Mouse (Mus musculus): ENCODE data around the gene Fgfr2. TPM values are rescaled to one million over a fixed set of nuclear protein-coding genes. Genes with fewer than 3 reads are reported as not detected.

Fgfr2 gene
- total RNA-seq, 1 experiment, result 37.5 TPM

DNA sequence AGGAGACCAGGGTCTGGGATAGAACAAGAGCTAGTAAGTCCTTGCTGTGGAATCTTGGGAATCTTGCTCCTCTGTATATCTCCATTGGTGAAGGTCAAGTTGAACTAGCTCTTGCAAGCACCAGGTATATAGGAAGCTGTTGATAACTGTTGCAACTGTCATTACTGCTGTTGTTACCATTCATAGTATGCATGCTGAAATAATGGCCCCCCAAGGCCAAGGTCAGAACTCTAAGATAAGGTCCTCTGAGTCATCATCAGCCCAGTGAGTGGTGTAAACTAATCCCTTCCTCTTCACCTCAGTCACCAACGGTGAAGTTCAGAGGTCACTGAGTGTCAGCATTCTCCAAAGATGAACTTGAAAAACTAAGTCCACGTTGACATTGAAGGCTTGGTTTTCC, 710.6 kb downstream of the Fgfr2 start:
- H3K9ac ChIP-seq (ENCODE audit: insufficient read depth, low read depth, low read length, poor library complexity, severe bottlenecking), result no peak overlapping the region
- no peak overlapping the region for H3K27ac ChIP-seq (ENCODE audit: insufficient read depth, low read depth, low read length, poor library complexity, severe bottlenecking)
- no peak for DNase-seq (ENCODE audit: low read depth, low spot score)
- H3K4me3 ChIP-seq (ENCODE audit: insufficient read depth in 1 of 2, low read depth in 1 of 2, low read length in 2 of 2, poor library complexity in 1 of 2, severe bottlenecking in 1 of 2), result no peak overlapping the region
- H3K36me3 ChIP-seq (ENCODE audit: control insufficient read depth, insufficient read depth, low read length, poor library complexity, severe bottlenecking), result no peaks in the 10 kb centered on the region
- no peak for TF ChIP-seq HCFC1 (IDR thresholded peaks at IDR 0.05; ENCODE audit: borderline replicate concordance, insufficient read depth, low read length)
- TF ChIP-seq ZNF384 (IDR thresholded peaks at IDR 0.05; ENCODE audit: low read depth, low read length), result no peak
- TF ChIP-seq CHD2 (IDR thresholded peaks at IDR 0.05; ENCODE audit: low read depth, low read length), result no peak
- TF ChIP-seq ZC3H11A (IDR thresholded peaks at IDR 0.05; ENCODE audit: borderline replicate concordance, low read depth, low read length), result no peak
- no peak for TF ChIP-seq MAFK (IDR thresholded peaks at IDR 0.05; ENCODE audit: insufficient read depth, low read depth, low read length)
- in situ Hi-C loops (cut with MboI; ENCODE audit: low sequenced_read_pairs in 2 of 2, unreplicated experiment in 2 of 2), result no loop called here
- H3K9me3 ChIP-seq (ENCODE audit: control insufficient read depth, insufficient read depth, low read depth, low read length), result no peaks in the 10 kb centered on the region
- H3K4me1 ChIP-seq (ENCODE audit: control insufficient read depth in 2 of 2, insufficient read depth in 2 of 2, low read length in 2 of 2, poor library complexity in 1 of 2), result no peaks in the 10 kb centered on the region

DNA sequence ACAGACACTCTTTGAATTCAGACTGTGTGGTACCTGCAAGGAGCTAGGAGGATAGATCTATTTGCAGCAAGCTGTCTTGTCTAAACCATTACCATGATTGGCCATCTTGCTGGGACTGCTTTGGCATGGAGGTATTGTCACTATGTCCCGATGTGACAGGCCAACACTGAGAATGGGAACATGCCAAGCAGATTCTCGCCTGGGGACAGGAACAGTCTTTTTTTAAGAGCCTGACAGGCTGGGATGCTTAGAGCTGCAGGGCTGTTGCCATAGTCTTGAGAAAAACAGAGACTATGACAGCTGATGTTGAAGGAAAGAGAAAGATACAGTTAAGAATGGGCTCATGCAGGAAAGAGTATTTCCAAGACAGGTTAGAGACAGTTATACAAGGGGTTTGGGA, 711.4 kb downstream of the Fgfr2 start:
- in situ Hi-C loops (cut with MboI; ENCODE audit: low sequenced_read_pairs in 2 of 2, unreplicated experiment in 2 of 2), result no loop called here

DNA sequence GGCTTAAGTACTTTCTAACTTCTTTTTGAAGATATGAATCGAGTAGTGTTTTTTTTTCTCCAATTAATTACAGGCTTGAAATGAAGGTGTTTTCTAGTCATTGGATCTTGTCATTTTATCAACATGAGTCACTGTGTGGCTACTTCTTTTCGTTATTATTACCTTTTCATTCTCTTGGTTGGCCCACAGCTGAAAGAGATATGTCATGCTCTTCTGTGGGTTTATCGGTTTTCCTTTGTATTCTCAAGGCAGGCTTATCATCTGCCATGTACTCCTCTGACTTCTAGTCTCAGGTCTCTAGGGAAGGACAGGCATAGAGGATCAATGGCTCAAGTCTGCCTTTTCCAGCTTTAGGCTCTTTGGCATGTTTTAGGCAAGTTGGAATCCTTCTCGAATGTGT, 712.2 kb downstream of the Fgfr2 start:
- Histone ChIP-seq H3K4me1 (ENCODE audit: control insufficient read depth in 2 of 2, insufficient read depth in 2 of 2, low read length in 2 of 2, poor library complexity in 1 of 2) (no peaks in the 10 kb centered on the region), H3K4me3 (ENCODE audit: insufficient read depth in 1 of 2, low read depth in 1 of 2, low read length in 2 of 2, poor library complexity in 1 of 2, severe bottlenecking in 1 of 2) (no peak overlapping the region), H3K9ac (ENCODE audit: insufficient read depth, low read depth, low read length, poor library complexity, severe bottlenecking) (no peak overlapping the region), H3K36me3 (ENCODE audit: control insufficient read depth, insufficient read depth, low read length, poor library complexity, severe bottlenecking) (no peaks in the 10 kb centered on the region), H3K27ac (ENCODE audit: insufficient read depth, low read depth, low read length, poor library complexity, severe bottlenecking) (no peak overlapping the region), H3K9me3 (ENCODE audit: control insufficient read depth, insufficient read depth, low read depth, low read length) (no peaks in the 10 kb centered on the region)
- in situ Hi-C loops (cut with MboI; ENCODE audit: low sequenced_read_pairs in 2 of 2, unreplicated experiment in 2 of 2), result no loop called here
- DNase-seq (ENCODE audit: low read depth, low spot score), result no peak
- TF ChIP-seq MAFK (IDR thresholded peaks at IDR 0.05; ENCODE audit: insufficient read depth, low read depth, low read length) (no peak), HCFC1 (IDR thresholded peaks at IDR 0.05; ENCODE audit: borderline replicate concordance, insufficient read depth, low read length) (no peak)

More for the DNA sequence above, 711.4 kb downstream of the Fgfr2 start:
- Histone ChIP-seq H3K4me1 (ENCODE audit: control insufficient read depth in 2 of 2, insufficient read depth in 2 of 2, low read length in 2 of 2, poor library complexity in 1 of 2) (no peaks in the 10 kb centered on the region), H3K9me3 (ENCODE audit: control insufficient read depth, insufficient read depth, low read depth, low read length) (no peaks in the 10 kb centered on the region), H3K36me3 (ENCODE audit: control insufficient read depth, insufficient read depth, low read length, poor library complexity, severe bottlenecking) (no peaks in the 10 kb centered on the region), H3K27ac (ENCODE audit: insufficient read depth, low read depth, low read length, poor library complexity, severe bottlenecking) (no peak overlapping the region), H3K4me3 (ENCODE audit: insufficient read depth in 1 of 2, low read depth in 1 of 2, low read length in 2 of 2, poor library complexity in 1 of 2, severe bottlenecking in 1 of 2) (no peak overlapping the region), H3K9ac (ENCODE audit: insufficient read depth, low read depth, low read length, poor library complexity, severe bottlenecking) (no peak overlapping the region)
- TF ChIP-seq CHD2 (IDR thresholded peaks at IDR 0.05; ENCODE audit: low read depth, low read length), result no peak
- no peak for TF ChIP-seq ZC3H11A (IDR thresholded peaks at IDR 0.05; ENCODE audit: borderline replicate concordance, low read depth, low read length)
- TF ChIP-seq HCFC1 (IDR thresholded peaks at IDR 0.05; ENCODE audit: borderline replicate concordance, insufficient read depth, low read length), result no peak
- no peak for TF ChIP-seq ZNF384 (IDR thresholded peaks at IDR 0.05; ENCODE audit: low read depth, low read length)
- TF ChIP-seq MAFK (IDR thresholded peaks at IDR 0.05; ENCODE audit: insufficient read depth, low read depth, low read length), result no peak
- DNase-seq (ENCODE audit: low read depth, low spot score), result no peak

DNA sequence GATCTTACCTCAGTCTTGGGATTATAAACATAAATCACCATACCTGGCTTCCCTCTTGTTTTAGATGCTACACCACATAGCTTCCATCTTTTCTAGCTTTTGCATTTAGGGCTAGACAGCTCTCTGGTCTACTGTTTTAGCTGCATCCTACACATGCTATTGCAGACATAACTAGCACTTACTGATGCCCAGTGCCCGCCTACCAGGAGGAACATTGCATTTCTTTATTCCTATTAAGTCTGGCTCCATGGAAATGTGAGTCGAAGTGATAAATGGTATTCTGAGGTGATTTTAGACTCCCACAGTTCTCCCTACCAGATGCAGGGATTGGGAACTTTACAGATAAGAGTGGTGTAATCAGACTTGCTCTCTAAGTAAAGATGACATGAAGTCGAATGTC, 713.3 kb downstream of the Fgfr2 start:
- Histone ChIP-seq H3K4me1 (ENCODE audit: control insufficient read depth in 2 of 2, insufficient read depth in 2 of 2, low read length in 2 of 2, poor library complexity in 1 of 2) (peaks cover 0 to 5% of the 10 kb centered on the region in 2 experiments; a peak in 1 of 4 replicates), H3K27ac (ENCODE audit: insufficient read depth, low read depth, low read length, poor library complexity, severe bottlenecking) (no peak overlapping the region), H3K9ac (ENCODE audit: insufficient read depth, low read depth, low read length, poor library complexity, severe bottlenecking) (no peak overlapping the region), H3K4me3 (ENCODE audit: insufficient read depth in 1 of 2, low read depth in 1 of 2, low read length in 2 of 2, poor library complexity in 1 of 2, severe bottlenecking in 1 of 2) (no peak overlapping the region), H3K36me3 (ENCODE audit: control insufficient read depth, insufficient read depth, low read length, poor library complexity, severe bottlenecking) (no peaks in the 10 kb centered on the region), H3K9me3 (ENCODE audit: control insufficient read depth, insufficient read depth, low read depth, low read length) (no peaks in the 10 kb centered on the region)
- TF ChIP-seq HCFC1 (IDR thresholded peaks at IDR 0.05; ENCODE audit: borderline replicate concordance, insufficient read depth, low read length), result no peak
- no peak for TF ChIP-seq ZC3H11A (IDR thresholded peaks at IDR 0.05; ENCODE audit: borderline replicate concordance, low read depth, low read length)
- no peak for TF ChIP-seq CHD2 (IDR thresholded peaks at IDR 0.05; ENCODE audit: low read depth, low read length)
- TF ChIP-seq ZNF384 (IDR thresholded peaks at IDR 0.05; ENCODE audit: low read depth, low read length), result no peak
- no peak for TF ChIP-seq MAFK (IDR thresholded peaks at IDR 0.05; ENCODE audit: insufficient read depth, low read depth, low read length)
- no peak for DNase-seq (ENCODE audit: low read depth, low spot score)
- in situ Hi-C loops (cut with MboI; ENCODE audit: low sequenced_read_pairs in 2 of 2, unreplicated experiment in 2 of 2), result no loop called here
